Mouse (Mus musculus) subcutaneous adipose tissue, adult 2 months (tissue): ENCODE measurements around the gene Olfr1353. TPM values are rescaled to one million over a fixed set of nuclear protein-coding genes. Genes with fewer than 3 reads are reported as not detected.

ENCODE experiments used
- polyA plus RNA-seq: library from polyadenylated mRNA; depleted of rRNA; stranded (reverse); fragments of >200 nt; gene quantifications from 2 replicates; pipeline ENCODE4 v1.2.3, GENCODE M21; 2012; ENCODE audit warnings: low replicate concordance; rRNA removed

Gene Olfr1353
- not detected in 2 replicates for polyA plus RNA-seq

GRCm38 (mm10) chr10:78963009-78963408 is at the start of gene Olfr1353:
TSS of gene Olfr1353 (plus strand) at chr10:78963309.

GRCm38 (mm10) chr10:78950336-78950735 is 12.8 kb upstream of the Olfr1353 start, which contains the start of gene Olfr8:
TSS of gene Olfr8 (plus strand) at chr10:78950636.

GRCm38 (mm10) chr10:78980750-78981149 is 17.6 kb downstream of the Olfr1353 start, which contains the start of gene Olfr1352:
TSS of gene Olfr1352 (plus strand) at chr10:78981050.

GRCm38 (mm10) chr10:79012172-79012571 is 49.1 kb downstream of the Olfr1353 start, which contains the start of gene Olfr1351:
TSS of gene Olfr1351 (plus strand) at chr10:79012472.

Other genes with a start within 250 kb of the Olfr1353 start
- gene Casp14, start 245.0 kb upstream of the Olfr1353 start, polyA plus RNA-seq = 0.17 TPM in 1 of 2 replicates, not detected in the other
- not detected in 2 replicates for gene Ccdc105, start 210.2 kb upstream of the Olfr1353 start, polyA plus RNA-seq
- 0.29 and 1.5 TPM in 2 replicates for gene Slc1a6, start 182.8 kb upstream of the Olfr1353 start, polyA plus RNA-seq
- gene Olfr1356, start 111.1 kb upstream of the Olfr1353 start, polyA plus RNA-seq = not detected in 2 replicates
- not detected in 2 replicates for gene Olfr1355, start 87.8 kb upstream of the Olfr1353 start, polyA plus RNA-seq
- gene Olfr1354, start 50.1 kb upstream of the Olfr1353 start, polyA plus RNA-seq = not detected in 2 replicates
- gene Olfr8, start 12.7 kb upstream of the Olfr1353 start, polyA plus RNA-seq = not detected in 2 replicates
- gene Olfr1352, start 17.7 kb downstream of the Olfr1353 start, polyA plus RNA-seq = not detected in 2 replicates
- not detected in 2 replicates for gene Olfr1351, start 49.2 kb downstream of the Olfr1353 start, polyA plus RNA-seq
- gene Olfr57, start 65.4 kb downstream of the Olfr1353 start, polyA plus RNA-seq = not detected in 2 replicates
- 1.3 and 3.9 TPM in 2 replicates for gene 2610008E11Rik, start 134.3 kb downstream of the Olfr1353 start, polyA plus RNA-seq
- gene Vmn2r80, start 185.5 kb downstream of the Olfr1353 start, polyA plus RNA-seq = not detected in 2 replicates